Mouse (Mus musculus) urinary bladder, postnatal 36 days (tissue): ENCODE data around the gene Rpl36-ps4.
"Not testable (repeated sequence)": the region's sequence is repeated elsewhere in the genome, so short reads cannot be mapped to it uniquely, and the experiment has no call there.

Source experiments
- DNase-seq, 2 experiments: peaks; one replicate each; pipeline ENCODE4 v3.0.0; 2022; ENCODE audit warnings: low spot score in 2 of 2, mixed read lengths in 1 of 2

The Rpl36-ps4 gene

DNA sequence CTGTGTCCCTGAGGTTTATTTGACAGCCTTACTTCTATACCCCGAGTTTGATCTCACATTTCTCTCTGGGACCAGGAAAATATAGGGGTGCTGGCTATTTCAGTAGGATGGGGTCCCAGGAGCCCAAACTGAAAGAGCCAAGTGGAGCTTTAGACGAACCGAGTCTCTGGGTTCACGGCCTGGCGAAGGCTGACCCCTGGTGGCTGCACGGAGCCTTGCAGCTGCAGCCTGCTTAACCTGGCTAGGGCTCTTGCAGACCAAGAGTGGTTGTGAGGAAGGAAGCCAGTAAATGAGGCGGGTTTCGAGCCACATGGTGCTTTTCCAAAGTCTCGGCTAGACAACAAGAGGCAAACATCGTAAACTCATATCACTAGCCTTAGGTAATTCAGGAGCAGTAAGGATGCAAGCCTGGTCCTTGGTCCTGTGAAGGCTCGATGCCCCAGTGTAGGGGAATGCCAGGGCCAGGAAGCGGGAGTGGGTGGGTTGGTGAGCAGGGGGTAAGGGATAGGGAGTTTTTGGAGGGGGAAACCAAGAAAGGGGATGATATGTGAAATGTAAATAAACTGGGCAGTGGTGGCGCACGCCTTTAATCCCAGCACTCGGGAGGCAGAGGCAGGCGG, 28.3 kb downstream of the Rpl36-ps4 start:
- DNase-seq: peak; percentile 65 to 73

DNA sequence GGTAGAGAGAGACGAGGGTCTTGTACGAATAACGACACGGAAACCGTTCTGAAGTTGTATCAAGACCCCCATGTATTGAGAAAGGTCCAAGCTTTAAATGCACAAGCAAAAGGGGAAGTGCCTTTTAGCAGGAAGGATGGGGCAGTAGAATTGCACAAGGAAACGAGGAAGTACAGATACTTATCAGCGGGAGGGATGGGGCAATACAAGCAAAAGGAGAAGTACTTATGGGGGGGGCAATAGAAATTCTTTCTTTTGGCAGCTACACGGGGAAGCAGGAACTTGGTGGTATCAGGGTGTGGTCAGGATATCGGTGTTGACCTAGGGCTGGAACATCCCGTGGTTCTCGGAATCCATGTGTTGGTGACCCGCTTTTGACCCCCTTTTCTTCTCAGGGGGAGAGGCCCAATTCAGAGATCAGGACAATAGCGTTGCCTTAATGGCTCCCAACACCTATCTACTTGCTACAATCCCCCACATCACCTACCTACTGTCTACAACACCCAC, 33.9 kb downstream of the Rpl36-ps4 start:
- not testable (repeated sequence) for DNase-seq

DNA sequence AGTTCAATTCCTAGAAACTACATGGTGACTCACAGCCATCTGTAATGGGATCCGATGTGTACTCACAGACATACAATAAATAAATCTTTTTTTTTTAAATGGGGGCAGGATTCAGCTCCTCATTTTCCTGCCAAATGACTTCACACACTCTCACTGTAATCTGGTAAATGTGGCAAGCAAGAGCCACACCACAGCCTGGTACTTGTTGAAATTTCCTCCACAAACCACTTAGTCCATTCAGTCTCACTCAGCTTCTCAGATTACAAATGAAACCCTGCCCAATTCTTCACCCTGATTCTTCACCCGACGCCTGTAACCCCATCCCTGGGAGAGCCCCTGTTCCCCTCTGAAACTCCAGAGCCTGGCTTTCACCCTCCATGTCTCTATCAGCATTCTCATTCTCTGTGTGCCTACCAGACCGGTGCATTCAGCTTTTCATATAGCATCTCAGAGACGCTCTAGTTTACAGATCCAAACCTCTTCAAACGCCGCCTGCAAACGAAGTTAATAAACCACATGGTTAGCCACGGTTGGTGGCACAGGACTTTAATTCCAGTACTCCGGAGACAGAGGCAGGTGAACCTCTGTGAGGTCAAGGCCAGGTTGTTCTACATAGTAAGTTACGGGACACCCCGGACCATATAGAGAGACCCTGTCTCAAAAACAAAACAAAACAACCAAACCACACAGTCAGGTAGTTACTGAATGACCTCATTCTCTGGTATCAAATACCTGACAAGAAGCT, 36.5 kb downstream of the Rpl36-ps4 start:
- DNase-seq: no peak

DNA sequence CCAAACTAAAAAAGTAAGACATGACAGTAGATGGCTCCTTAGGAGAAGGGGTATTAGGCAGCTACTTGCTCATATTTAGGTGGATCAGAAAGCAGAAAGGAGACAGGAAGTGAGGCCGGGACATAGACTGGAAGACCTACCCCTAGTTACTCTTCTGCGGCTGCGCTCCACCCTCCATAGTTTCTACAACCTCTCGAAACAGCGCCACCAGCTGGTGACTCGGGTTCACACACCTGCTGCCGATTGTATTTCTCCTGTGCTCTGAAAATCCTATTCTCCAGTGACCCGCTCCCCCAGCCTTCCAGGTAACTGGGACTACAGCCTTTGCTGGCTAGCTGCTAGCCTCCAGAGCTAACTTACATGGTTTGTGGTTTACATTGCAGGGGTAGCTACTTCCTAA, 37.5 kb downstream of the Rpl36-ps4 start:
- no peak for DNase-seq

DNA sequence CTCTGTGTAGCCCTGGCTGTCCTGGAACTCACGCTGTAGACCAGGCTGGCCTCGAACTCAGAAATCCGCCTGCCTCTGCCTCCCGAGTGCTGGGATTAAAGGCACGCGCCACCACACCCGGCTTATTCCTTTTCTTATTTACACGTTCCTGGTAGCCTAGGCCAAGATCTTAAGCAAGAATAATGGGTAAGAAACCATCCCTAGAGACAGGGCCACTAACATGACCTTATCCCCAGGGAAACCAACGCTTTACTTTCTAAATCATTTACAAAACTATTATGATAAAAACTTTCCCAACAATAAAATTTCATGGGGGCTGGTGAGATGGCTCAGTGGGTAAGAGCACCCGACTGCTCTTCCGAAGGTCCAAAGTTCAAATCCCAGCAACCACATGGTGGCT, 38.6 kb downstream of the Rpl36-ps4 start:
- DNase-seq: not testable (repeated sequence)

DNA sequence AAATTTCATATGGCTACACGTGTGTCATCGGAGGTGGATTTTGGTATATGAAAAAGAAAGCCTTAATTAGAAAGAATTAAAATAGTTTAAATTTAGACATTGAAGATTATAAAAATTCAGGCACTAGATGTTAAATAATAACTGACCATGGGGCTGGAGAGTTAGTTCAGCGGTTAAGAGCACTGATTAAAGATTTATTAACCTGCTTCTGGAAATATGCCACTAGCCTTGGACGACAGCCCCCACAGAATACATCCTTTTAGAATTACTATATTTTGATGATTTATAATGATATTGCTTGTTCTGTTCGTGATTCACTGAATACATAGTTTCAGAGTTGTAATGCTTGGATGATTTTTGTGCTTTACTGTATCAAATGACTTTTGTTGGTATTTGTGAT, 39.2 kb downstream of the Rpl36-ps4 start:
- DNase-seq: not testable (repeated sequence)

DNA sequence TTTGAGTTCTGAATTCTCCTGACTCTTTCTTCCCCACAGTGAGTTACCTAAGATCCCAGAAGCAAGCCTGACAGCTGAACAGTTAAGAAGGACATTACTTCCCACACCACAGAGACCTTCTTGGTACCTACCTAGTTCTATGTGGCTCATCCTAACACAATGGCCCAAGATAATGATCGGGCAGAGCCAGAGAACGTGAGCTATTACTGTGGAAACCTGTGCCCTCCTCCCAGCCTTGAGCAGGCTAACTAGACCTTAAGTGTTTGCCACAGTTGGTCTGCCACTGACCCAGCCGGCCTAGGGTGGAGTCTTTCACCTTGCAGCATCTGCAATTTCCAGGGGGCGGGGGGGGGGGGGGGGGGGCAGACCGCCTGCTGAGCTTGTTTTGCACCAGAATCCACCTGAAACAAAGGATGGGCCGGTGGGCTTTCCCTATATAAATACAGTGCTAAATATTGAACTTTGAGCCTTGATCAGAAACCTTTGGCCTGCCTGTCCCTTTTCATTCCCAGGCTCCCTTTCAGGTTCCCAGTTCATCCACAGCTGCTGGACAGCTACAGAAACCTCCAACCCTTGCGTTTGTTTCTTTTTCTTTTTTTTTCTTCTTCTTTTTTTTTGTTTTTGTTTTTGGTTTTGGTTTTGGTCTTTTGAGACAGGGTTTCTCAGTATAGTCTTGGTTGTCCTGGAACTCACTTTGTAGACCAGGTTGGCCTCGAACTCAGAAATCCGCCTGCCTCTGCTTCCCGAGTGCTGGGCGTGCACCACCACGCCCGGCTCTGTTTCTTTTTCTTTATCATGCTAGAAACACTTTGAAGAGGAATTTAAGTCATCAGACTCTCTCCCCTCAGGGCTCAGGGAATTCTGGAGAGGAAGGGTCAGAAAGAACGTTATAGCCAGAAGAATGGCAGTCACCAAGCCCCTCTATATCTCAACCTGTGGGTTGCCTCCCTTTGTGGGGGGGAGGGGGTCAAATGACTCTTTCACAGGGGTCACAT, 42.6 kb downstream of the Rpl36-ps4 start:
- no peak for DNase-seq

DNA sequence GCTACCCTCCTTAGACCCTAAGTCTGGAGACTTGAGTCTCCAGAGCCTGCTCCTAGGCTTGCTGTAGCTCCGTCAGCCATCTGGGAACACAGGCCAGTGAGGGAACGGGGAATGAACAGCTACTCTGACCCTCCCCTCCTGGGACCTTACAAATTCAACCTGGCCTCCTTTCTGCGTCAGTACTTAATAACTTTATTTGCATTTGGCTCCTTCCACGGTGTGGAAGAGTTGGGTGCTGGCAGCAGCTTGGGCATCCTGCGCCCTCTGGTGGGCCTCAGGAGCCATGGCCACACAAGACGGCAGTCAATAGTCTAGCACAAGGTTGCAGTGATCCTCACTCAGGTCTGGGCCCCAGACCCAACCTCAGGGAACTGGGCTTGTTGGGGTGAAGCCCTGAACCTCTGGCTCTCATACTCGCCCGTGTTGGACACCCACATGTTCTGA, 47.7 kb downstream of the Rpl36-ps4 start:
- DNase-seq: not testable (repeated sequence)
